Mouse (Mus musculus) G1E (cell line): ENCODE measurements around the gene Pde4c.

ENCODE experiments used
- CTCF ChIP-seq: IDR thresholded peaks from 2 replicates; pipeline ENCODE4 v1.5.1; 2012; ENCODE audit warnings: low read depth, low read length, inconsistent platforms, mixed read lengths
- GATA2 ChIP-seq: IDR thresholded peaks from 2 replicates; pipeline ENCODE4 v1.6.1; 2012; ENCODE audit warnings: low read depth, low read length, inconsistent platforms, borderline replicate concordance
- TAL1 ChIP-seq: conservative IDR thresholded peaks from 2 replicates; pipeline ENCODE4 v1.6.1; 2012; ENCODE audit warnings: low read depth, low read length, inconsistent platforms, mixed read lengths

DNA sequence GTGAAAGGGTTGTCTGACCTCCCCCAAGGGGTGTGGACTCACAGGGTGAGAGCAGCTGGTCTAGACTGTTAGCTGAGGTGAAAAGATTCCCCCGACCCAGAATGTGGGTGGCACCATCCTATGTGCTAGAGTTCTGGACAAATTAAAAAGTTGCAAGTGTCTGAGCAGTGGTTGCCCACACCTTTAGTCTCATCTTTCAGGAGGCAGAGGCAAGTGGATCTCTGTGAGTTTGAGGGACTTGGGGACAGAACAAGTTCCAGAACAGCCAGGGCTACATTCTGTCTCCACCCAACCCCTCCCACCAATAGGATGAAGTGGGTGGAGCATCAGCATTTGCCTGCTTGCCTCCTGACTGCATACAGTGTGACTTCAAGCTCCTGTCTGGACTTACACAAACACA is 38.6 kb downstream of the Pde4c start:
- TF ChIP-seq CTCF (no peak), TAL1 (no peak), GATA2 (no peak)
